Mouse (Mus musculus) ES-E14 (cell line): ENCODE results near the gene Galnt14. TPM values are rescaled to one million over a fixed set of nuclear protein-coding genes. Genes with fewer than 3 reads are reported as not detected.

Experiments
- DNase-seq: peaks from one replicate; pipeline ENCODE4 v3.0.0-alpha.2; 2013; ENCODE audit warnings: low read depth, low spot score
- H3K27ac ChIP-seq: 2 replicates; pipeline ENCODE4 v1.5.1; 2012; ENCODE audit warnings: low read depth, mild to moderate bottlenecking, low read length, moderate library complexity, mixed read lengths; ENCODE audit not compliant: poor library complexity, insufficient read depth, severe bottlenecking
- H3K36me3 ChIP-seq: 2 replicates; pipeline ENCODE4 v1.6.1; 2012; ENCODE audit warnings: mild to moderate bottlenecking, low read length, moderate library complexity, mixed read lengths; ENCODE audit not compliant: control insufficient read depth, poor library complexity, insufficient read depth, severe bottlenecking
- H3K4me1 ChIP-seq, 2 experiments: fragments of 150-350 bp in 1 of 2; sonication (generic) in 1 of 2; 2 replicates each; pipeline ENCODE4 v1.6.1; 2012; ENCODE audit warnings: low read length in 2 of 2, mild to moderate bottlenecking in 1 of 2, mixed read lengths in 1 of 2; ENCODE audit not compliant: control insufficient read depth in 2 of 2, insufficient read depth in 2 of 2, poor library complexity in 1 of 2
- H3K4me3 ChIP-seq, 2 experiments: fragments of 150-350 bp in 1 of 2; sonication (generic) in 1 of 2; 2 replicates each; pipeline ENCODE4 v1.5.1; 2012; ENCODE audit warnings: low read length in 2 of 2, low read depth in 1 of 2, mild to moderate bottlenecking in 1 of 2, mixed read lengths in 1 of 2; ENCODE audit not compliant: insufficient read depth in 1 of 2, poor library complexity in 1 of 2, severe bottlenecking in 1 of 2
- H3K9ac ChIP-seq: 2 replicates; pipeline ENCODE4 v1.6.1; 2012; ENCODE audit warnings: low read depth, mild to moderate bottlenecking, low read length, mixed read lengths; ENCODE audit not compliant: poor library complexity, insufficient read depth, severe bottlenecking
- H3K9me3 ChIP-seq: fragments of 150-350 bp; sonication (generic); 2 replicates; pipeline ENCODE4 v1.6.1; 2012; ENCODE audit warnings: low read depth, mild to moderate bottlenecking, low read length; ENCODE audit not compliant: control insufficient read depth, insufficient read depth
- CHD2 ChIP-seq: IDR thresholded peaks from 2 replicates; pipeline ENCODE4 v1.6.1; 2014; ENCODE audit warnings: mild to moderate bottlenecking, low read depth, low read length, inconsistent platforms
- HCFC1 ChIP-seq: IDR thresholded peaks from 2 replicates; pipeline ENCODE4 v1.6.1; 2012; ENCODE audit warnings: low read length, inconsistent platforms, borderline replicate concordance; ENCODE audit not compliant: insufficient read depth
- MAFK ChIP-seq: IDR thresholded peaks from 2 replicates; pipeline ENCODE4 v1.6.1; 2014; ENCODE audit warnings: mild to moderate bottlenecking, low read depth, low read length, inconsistent platforms; ENCODE audit not compliant: insufficient read depth
- ZC3H11A ChIP-seq: IDR thresholded peaks from 2 replicates; pipeline ENCODE4 v1.6.1; 2012; ENCODE audit warnings: low read depth, mild to moderate bottlenecking, inconsistent platforms, low read length, borderline replicate concordance
- ZNF384 ChIP-seq: IDR thresholded peaks from 2 replicates; pipeline ENCODE4 v1.6.1; 2012; ENCODE audit warnings: low read depth, low read length, inconsistent platforms
- in situ Hi-C, 2 experiments: fragments of 600-800 bp; cut with MboI; formaldehyde crosslinking; loops; one replicate each; pipeline ENCODE4 v1.15.1; 2025; ENCODE audit warnings: low sequenced_read_pairs in 2 of 2, inconsistent platforms in 1 of 2; ENCODE audit not compliant: unreplicated experiment in 2 of 2
- total RNA-seq: library from RNA; depleted of rRNA; stranded (reverse); fragments of 300-350 nt; gene quantifications from 2 replicates; pipeline ENCODE4 v1.2.3, GENCODE M21; 2012

Gene Galnt14
- total RNA-seq, 1 experiment, result 4.6 TPM

DNA sequence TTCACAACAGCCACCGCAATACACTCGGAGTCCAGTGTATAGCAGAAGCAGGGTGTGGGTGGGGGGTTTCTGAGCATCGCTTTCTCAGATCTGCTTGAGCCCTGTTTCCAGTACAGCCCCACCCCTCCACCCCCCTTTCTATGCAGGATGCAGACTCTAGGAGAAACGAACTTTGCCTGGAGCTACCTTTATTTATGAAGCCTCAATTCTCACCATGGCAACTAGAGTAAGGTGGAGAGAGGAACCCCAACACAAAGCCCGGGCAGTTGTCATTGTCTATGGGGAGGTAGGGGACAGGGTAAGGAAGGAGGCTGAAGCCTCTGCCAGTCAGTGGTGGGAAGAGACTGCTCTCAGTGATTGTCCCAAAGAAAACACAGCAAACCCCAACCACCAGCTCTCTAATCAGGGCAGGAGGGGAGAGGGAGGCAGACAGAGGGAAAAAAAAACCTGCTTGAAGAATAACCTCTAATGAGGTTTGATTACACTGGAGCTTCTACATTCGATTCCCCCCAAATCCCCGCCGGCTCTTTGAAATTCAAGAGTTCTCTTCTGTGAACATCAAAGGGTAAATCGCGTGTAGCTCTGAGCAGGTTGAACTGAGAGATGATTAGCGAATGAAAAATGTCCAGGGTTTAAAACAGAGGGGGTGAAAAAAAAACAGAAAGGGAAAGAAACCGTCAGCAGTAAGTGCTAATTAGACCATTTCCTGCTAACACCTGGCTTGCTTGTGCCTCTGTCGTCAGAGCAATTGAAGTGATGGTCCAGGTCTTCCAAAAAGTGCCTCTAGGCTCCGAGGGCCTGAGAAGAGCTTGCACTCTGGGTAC is 169.6 kb downstream of the Galnt14 start:
- no peak for DNase-seq
- no peaks in the 10 kb centered on the region for H3K9me3 ChIP-seq
- H3K27ac ChIP-seq, result no peak overlapping the region
- in situ Hi-C loops, result no loop called here
- no peaks in the 10 kb centered on the region for H3K4me1 ChIP-seq
- H3K9ac ChIP-seq, result no peak overlapping the region
- TF ChIP-seq ZC3H11A, result no peak
- no peak for TF ChIP-seq ZNF384
- TF ChIP-seq HCFC1, result no peak
- TF ChIP-seq CHD2, result no peak
- no peak for TF ChIP-seq MAFK
- no peaks in the 10 kb centered on the region for H3K36me3 ChIP-seq
- no peak overlapping the region for H3K4me3 ChIP-seq

- Histone ChIP-seq H3K27ac (no peak overlapping the region), H3K9me3 (no peaks in the 10 kb centered on the region), H3K9ac (no peak overlapping the region), H3K4me1 (no peaks in the 10 kb centered on the region), H3K36me3 (no peaks in the 10 kb centered on the region), H3K4me3 (no peak overlapping the region)
- TF ChIP-seq HCFC1, result no peak
- TF ChIP-seq CHD2, result no peak
- TF ChIP-seq ZC3H11A, result no peak
- no peak for TF ChIP-seq MAFK
- no peak for TF ChIP-seq ZNF384
- DNase-seq, result no peak
- in situ Hi-C loops, result no loop called here
These were observed 178.4 kb downstream of the Galnt14 start for GRCm38 (mm10) chr17:73531896-73532295.

- TF ChIP-seq ZNF384 (no peak), CHD2 (no peak)
- no peak for DNase-seq
- Histone ChIP-seq H3K4me3 (no peak overlapping the region), H3K9me3 (no peaks in the 10 kb centered on the region), H3K4me1 (0 out of 4 replicates have a peak, but pooled peaks cover 0 to 2% of the 10 kb centered on the region in 2 experiments), H3K9ac (no peak overlapping the region), H3K36me3 (no peaks in the 10 kb centered on the region), H3K27ac (no peak overlapping the region)
- in situ Hi-C loops, result no loop called here
These were observed 188.1 kb downstream of the Galnt14 start for GRCm38 (mm10) chr17:73522169-73522568.

DNA sequence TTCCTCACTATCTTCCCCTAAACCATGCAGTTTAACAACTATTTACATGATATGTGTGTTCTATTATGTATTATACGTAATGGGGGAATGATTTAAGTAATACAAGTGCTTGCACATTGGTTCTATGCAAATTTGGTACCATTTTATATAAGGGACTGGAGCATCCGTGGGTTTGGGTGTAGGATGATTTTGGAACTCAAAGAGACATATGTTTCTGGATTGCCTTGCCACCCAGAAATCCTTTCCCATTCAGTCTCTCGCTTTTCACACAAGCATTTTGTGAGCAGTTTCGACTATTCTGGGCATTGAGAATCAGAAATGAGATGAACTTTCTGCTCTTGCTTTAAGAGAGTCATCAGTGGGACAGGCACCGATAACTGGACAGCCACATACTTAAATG is 190.9 kb downstream of the Galnt14 start:
- no peak overlapping the region for H3K9ac ChIP-seq
- TF ChIP-seq CHD2 (no peak), ZC3H11A (no peak), HCFC1 (no peak), ZNF384 (no peak), MAFK (no peak)
- no peak overlapping the region for H3K4me3 ChIP-seq
- 0 out of 4 replicates have a peak, but pooled peaks cover 0 to 2% of the 10 kb centered on the region in 2 experiments for H3K4me1 ChIP-seq
- H3K9me3 ChIP-seq, result no peaks in the 10 kb centered on the region
- in situ Hi-C loops, result no loop called here
- no peak overlapping the region for H3K27ac ChIP-seq
- H3K36me3 ChIP-seq, result no peaks in the 10 kb centered on the region
- DNase-seq, result no peak

DNA sequence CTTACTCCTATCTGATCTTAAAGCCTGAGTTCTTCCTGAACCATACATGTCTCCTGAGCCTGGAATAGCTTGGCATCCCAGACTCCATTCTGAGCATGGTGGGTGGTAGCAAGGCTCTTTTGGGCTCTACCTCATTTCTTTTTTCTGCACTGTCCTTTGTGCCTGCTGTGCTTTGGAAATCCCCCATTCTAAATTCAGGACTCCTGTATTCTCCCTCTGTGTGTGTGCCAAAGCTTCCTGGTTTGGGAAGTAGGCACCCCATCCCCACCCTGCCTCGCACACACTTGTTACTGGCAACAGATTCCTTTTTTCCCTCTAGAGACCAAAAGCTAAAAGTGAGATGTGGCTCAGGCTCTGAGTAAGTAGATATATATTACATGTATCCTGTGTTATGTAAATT is 191.9 kb downstream of the Galnt14 start:
- Histone ChIP-seq H3K9me3 (no peaks in the 10 kb centered on the region), H3K4me1 (0 out of 4 replicates have a peak, but pooled peaks cover 0 to 2% of the 10 kb centered on the region in 2 experiments), H3K27ac (no peak overlapping the region), H3K9ac (no peak overlapping the region), H3K4me3 (no peak overlapping the region), H3K36me3 (no peaks in the 10 kb centered on the region)
- TF ChIP-seq ZNF384 (no peak), MAFK (no peak), HCFC1 (no peak), ZC3H11A (no peak), CHD2 (no peak)
- DNase-seq, result no peak
- in situ Hi-C loops, result no loop called here
